Mouse (Mus musculus) bone marrow macrophage, adult 2 months (primary cell): ENCODE measurements around the gene Ak8.

Source experiments
- CTCF ChIP-seq: IDR thresholded peaks from 2 replicates; pipeline ENCODE4 v1.5.1; 2012; ENCODE audit warnings: low read depth, mild to moderate bottlenecking, low read length, moderate library complexity
- POLR2A ChIP-seq: IDR thresholded peaks from 2 replicates; pipeline ENCODE4 v1.6.1; 2012; ENCODE audit warnings: mild to moderate bottlenecking, low read depth, low read length, borderline replicate concordance

DNA sequence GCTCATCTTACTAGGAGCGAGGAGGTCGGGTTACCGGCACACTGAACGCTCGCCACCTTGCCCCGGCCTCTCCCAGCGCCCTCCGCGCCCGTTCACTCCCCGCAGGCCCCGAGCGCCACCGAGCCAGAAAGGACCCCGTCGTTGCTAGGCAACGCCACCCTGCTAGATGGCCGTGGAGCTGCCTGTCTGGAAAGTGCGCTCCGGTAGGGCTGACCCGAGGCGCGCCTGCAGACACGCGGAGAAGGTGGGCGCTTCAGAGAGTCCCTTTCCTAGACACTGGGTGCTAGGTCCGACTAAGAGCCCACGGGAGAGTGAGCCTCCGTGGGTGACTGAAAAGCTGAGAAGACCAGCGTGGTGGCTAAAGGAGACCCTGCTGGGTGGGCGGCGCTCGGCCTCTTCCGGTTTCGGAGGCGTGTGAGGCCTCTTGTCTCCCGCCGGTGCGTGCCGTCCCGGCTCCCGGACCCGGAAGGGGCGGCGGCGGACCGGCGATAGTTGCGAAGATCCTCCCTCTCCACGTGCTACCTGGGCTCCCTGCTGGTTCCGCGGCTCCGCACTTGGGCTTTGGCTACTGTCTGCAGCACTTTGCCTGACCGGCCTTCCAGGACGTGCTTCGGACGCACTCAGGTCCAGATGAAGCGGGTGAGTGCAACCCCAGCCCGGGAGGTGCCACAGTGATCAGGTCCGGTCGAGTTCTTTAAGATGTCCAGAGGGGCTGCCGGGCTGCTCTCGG, 140.4 kb downstream of the Ak8 start, which contains the start of the genes Gtf3c4 and Ddx31:
- TF ChIP-seq POLR2A, result no peak
- TF ChIP-seq CTCF, result no peak
